Mouse (Mus musculus): ENCODE data around the gene E130309D02Rik.

DNA sequence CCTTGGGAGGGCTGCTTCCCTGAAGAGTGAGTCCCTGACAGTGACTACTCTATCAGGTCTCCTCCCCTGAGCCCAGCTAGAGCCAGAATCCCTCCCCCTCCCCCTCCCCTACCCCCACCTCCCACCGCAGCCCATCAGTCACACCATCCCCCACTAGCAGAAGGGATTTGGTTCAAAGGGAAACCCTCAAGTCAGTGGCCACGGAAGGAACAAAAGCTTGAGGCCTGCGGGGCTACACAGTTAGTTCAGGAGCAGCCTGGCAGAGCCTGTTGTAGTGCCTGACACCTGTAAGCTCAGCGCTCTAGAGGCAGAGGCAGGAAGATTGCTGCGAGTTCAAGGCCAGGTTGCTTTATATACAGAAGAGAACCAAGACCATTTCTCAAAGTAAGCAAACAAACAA lies 40.9 kb upstream of the E130309D02Rik start:
- TF ChIP-seq CTCF (conservative IDR thresholded peaks at IDR 0.05; ENCODE audit: insufficient read depth, insufficient read length, low read depth, low read length) (no peak), POLR2A (IDR thresholded peaks at IDR 0.05; ENCODE audit: low read depth, low read length) (no peak)

All from kidney, adult 2 months (tissue).